Comparison of ENCODE assay signal across 24 mouse cellular contexts in the genomic region with DNA sequence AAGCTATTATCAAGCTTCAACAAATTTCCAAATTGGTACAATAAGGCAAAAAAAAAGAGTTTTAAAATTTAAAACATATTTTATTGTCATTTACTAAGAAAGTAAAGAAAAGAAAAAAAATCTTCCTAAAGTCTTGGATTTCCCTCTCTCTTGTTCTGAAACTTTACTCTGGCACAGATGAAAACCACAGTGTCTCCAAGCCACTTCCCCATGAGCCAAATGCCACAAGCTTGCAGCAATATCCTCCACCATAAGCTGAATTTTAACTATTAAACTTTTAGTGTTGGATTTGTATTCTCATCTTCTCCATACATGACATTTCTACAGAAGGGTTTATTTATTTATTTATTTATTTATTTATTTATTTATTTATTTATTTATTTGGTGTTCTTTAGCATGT.
"Had no signal": no experiment of that assay in that cellular context is flagged by ENCODE, and none has a peak within 500 bp of the region (broad histone marks: within the 10 kb centered on the region; RNA-seq: fewer than 3 reads in every experiment).

No protein-coding gene starts in this region.

- H3K4me1 ChIP-seq: heart, embryonic 10.5 days; heart, embryonic 12.5 days; hindbrain, embryonic 13.5 days; hindbrain, embryonic 15.5 days; kidney, embryonic 15.5 days; limb, embryonic 10.5 days; limb, embryonic 12.5 days; liver, embryonic 13.5 days had no signal

- ATAC-seq: hindbrain, postnatal 0 days; intestine, embryonic 16.5 days had no signal

- H3K9me3 ChIP-seq: heart, embryonic 10.5 days; heart, embryonic 12.5 days; hindbrain, embryonic 13.5 days; hindbrain, embryonic 15.5 days; kidney, embryonic 15.5 days; limb, embryonic 10.5 days; limb, embryonic 12.5 days; liver, embryonic 13.5 days had no signal

- H3K36me3 ChIP-seq: heart, embryonic 10.5 days; heart, embryonic 12.5 days; hindbrain, embryonic 13.5 days; hindbrain, embryonic 15.5 days; kidney, embryonic 15.5 days; limb, embryonic 10.5 days; limb, embryonic 12.5 days; liver, embryonic 13.5 days had no signal

- H3K27me3 ChIP-seq: heart, embryonic 12.5 days; hindbrain, embryonic 13.5 days; hindbrain, embryonic 15.5 days; kidney, embryonic 15.5 days; limb, embryonic 12.5 days; liver, embryonic 13.5 days had no signal

- DNase-seq: gastrocnemius, postnatal 14 days; gastrocnemius, postnatal 36 days; heart, adult 18-20 months; heart, postnatal 10 days; heart, postnatal 4 days; kidney, adult 11 months; kidney, adult 2 months; kidney, adult 9 months; kidney, postnatal 14 days; kidney, postnatal 4 days; liver; liver, embryonic 13.5 days had no signal

- H3K27ac ChIP-seq: heart, embryonic 10.5 days; hindbrain, embryonic 13.5 days; hindbrain, embryonic 15.5 days; hindbrain, postnatal 0 days; kidney, embryonic 15.5 days; kidney, postnatal 0 days; layer of hippocampus, adult 2 months; left cerebral cortex, adult 2 months; limb, embryonic 10.5 days; limb, embryonic 12.5 days; liver, embryonic 13.5 days had no signal

- H3K4me3 ChIP-seq: heart, embryonic 10.5 days; heart, embryonic 12.5 days; hindbrain, embryonic 13.5 days; hindbrain, embryonic 15.5 days; kidney, embryonic 15.5 days; layer of hippocampus, adult 2 months; left cerebral cortex, adult 2 months; limb, embryonic 10.5 days; limb, embryonic 12.5 days; liver, embryonic 13.5 days had no signal
